Mouse (Mus musculus) small intestine, adult 2 months (tissue): ENCODE results near the gene Gapvd1. TPM values are rescaled to one million over a fixed set of nuclear protein-coding genes. Genes with fewer than 3 reads are reported as not detected.

Source experiments
- H3K27ac ChIP-seq: fragments of 200-500 bp; 2 replicates; pipeline ENCODE4 v1.5.1; 2012; ENCODE audit warnings: low read depth, low read length, control low read depth, inconsistent platforms; ENCODE audit not compliant: insufficient read depth
- H3K27me3 ChIP-seq: fragments of 200-500 bp; 2 replicates; pipeline ENCODE4 v1.6.1; 2012; ENCODE audit warnings: mild to moderate bottlenecking, moderate library complexity, low read length, inconsistent platforms; ENCODE audit not compliant: control insufficient read depth, insufficient read depth
- H3K36me3 ChIP-seq: fragments of 200-500 bp; 2 replicates; pipeline ENCODE4 v1.6.1; 2012; ENCODE audit warnings: mild to moderate bottlenecking, low read length, control low read depth, inconsistent platforms; ENCODE audit not compliant: control insufficient read depth, insufficient read depth
- H3K4me1 ChIP-seq: fragments of 200-500 bp; 2 replicates; pipeline ENCODE4 v1.6.1; 2012; ENCODE audit warnings: low read length, inconsistent platforms, mixed read lengths; ENCODE audit not compliant: control insufficient read depth, insufficient read depth, insufficient read length
- H3K4me3 ChIP-seq: fragments of 200-500 bp; 2 replicates; pipeline ENCODE4 v1.5.1; 2012; ENCODE audit warnings: low read depth, mild to moderate bottlenecking, control low read depth, inconsistent platforms, low read length, moderate library complexity
- CTCF ChIP-seq: fragments of 200-500 bp; IDR thresholded peaks from 2 replicates; pipeline ENCODE4 v1.5.1; 2012; ENCODE audit warnings: low read depth, mild to moderate bottlenecking, control low read depth, inconsistent platforms, low read length, moderate library complexity, mixed read lengths; ENCODE audit not compliant: insufficient replicate concordance, insufficient read length; ENCODE audit errors: extremely low read depth
- POLR2A ChIP-seq: fragments of 200-500 bp; IDR thresholded peaks from 2 replicates; pipeline ENCODE4 v1.6.1; 2012; ENCODE audit warnings: low read depth, mild to moderate bottlenecking, control low read depth, inconsistent platforms, low read length, moderate library complexity
- WGBS: fragments of 180-500 bp; shearing (Covaris S2); methylation state at CpG from one replicate; pipeline ENCODE4 v1.1.7; 2018; 5-methylcytosine and 5-hydroxymethylcytosine counted together
- polyA plus RNA-seq: library from polyadenylated mRNA; depleted of rRNA; stranded (reverse); fragments of >200 nt; gene quantifications from 2 replicates; pipeline ENCODE4 v1.2.3, GENCODE M21; 2012

Gapvd1 gene
- polyA plus RNA-seq, 1 experiment = 7.3 TPM

- TF ChIP-seq POLR2A (no peak), CTCF (peak; percentile 32; the same call in 1 of the 2 replicates)
- Histone ChIP-seq H3K27me3 (no peaks in the 10 kb centered on the region), H3K4me1 (0 out of 2 replicates have a peak, but pooled peaks cover 4% of the 10 kb centered on the region), H3K36me3 (peaks cover 7% of the 10 kb centered on the region), H3K27ac (no peak overlapping the region), H3K4me3 (peak overlapping the region; percentile 65)
- 20% methylated on average over 31 of the region's 31 CpGs for WGBS
Observed at GRCm38 (mm10) chr2:34671385-34672026, 83.5 kb downstream of the Gapvd1 start.

- Histone ChIP-seq H3K27me3 (no peaks in the 10 kb centered on the region), H3K4me1 (0 out of 2 replicates have a peak, but pooled peaks cover 4% of the 10 kb centered on the region), H3K36me3 (peaks cover 4% of the 10 kb centered on the region), H3K27ac (no peak overlapping the region), H3K4me3 (no peak overlapping the region)
- 73% methylated on average over 6 of the region's 6 CpGs for WGBS
- TF ChIP-seq CTCF (no peak), POLR2A (no peak)
Observed at GRCm38 (mm10) chr2:34670470-34670869, 84.6 kb downstream of the Gapvd1 start.

- no peak overlapping the region for H3K27ac ChIP-seq
- 0 out of 2 replicates have a peak, but pooled peaks cover 4% of the 10 kb centered on the region for H3K4me1 ChIP-seq
- no peaks in the 10 kb centered on the region for H3K27me3 ChIP-seq
- 45% methylated on average over 8 of the region's 8 CpGs for WGBS
- no peak overlapping the region for H3K4me3 ChIP-seq
- TF ChIP-seq POLR2A (no peak), CTCF (no peak)
- no peaks in the 10 kb centered on the region for H3K36me3 ChIP-seq
Observed at GRCm38 (mm10) chr2:34669203-34669746, 85.8 kb downstream of the Gapvd1 start.

- no peaks in the 10 kb centered on the region for H3K27me3 ChIP-seq
- H3K4me1 ChIP-seq = 0 out of 2 replicates have a peak, but pooled peaks cover 4% of the 10 kb centered on the region
- H3K4me3 ChIP-seq = no peak overlapping the region
- no peak overlapping the region for H3K27ac ChIP-seq
- no peak for TF ChIP-seq CTCF
- no peak for TF ChIP-seq POLR2A
- H3K36me3 ChIP-seq = no peaks in the 10 kb centered on the region
- WGBS = 21% methylated on average over 17 of the region's 17 CpGs
Observed at GRCm38 (mm10) chr2:34668440-34669191, 86.4 kb downstream of the Gapvd1 start.

- 78% methylated on average over 10 of the region's 10 CpGs for WGBS
- H3K4me1 ChIP-seq = 0 out of 2 replicates have a peak, but pooled peaks cover 4% of the 10 kb centered on the region
- H3K27ac ChIP-seq = no peak overlapping the region
- TF ChIP-seq CTCF (no peak), POLR2A (no peak)
- no peaks in the 10 kb centered on the region for H3K36me3 ChIP-seq
- no peak overlapping the region for H3K4me3 ChIP-seq
- no peaks in the 10 kb centered on the region for H3K27me3 ChIP-seq
Observed at GRCm38 (mm10) chr2:34667820-34668219, 87.2 kb downstream of the Gapvd1 start.

- WGBS = 51% methylated on average over 11 of the region's 11 CpGs
- H3K36me3 ChIP-seq = no peaks in the 10 kb centered on the region
- no peak overlapping the region for H3K27ac ChIP-seq
- H3K4me1 ChIP-seq = 0 out of 2 replicates have a peak, but pooled peaks cover 6% of the 10 kb centered on the region
- no peak overlapping the region for H3K4me3 ChIP-seq
- no peak for TF ChIP-seq CTCF
- no peak for TF ChIP-seq POLR2A
- peaks cover 3% of the 10 kb centered on the region; the same call in 1 of the 2 replicates for H3K27me3 ChIP-seq
Observed at GRCm38 (mm10) chr2:34647410-34647809, 107.6 kb downstream of the Gapvd1 start.

- Histone ChIP-seq H3K4me1 (0 out of 2 replicates have a peak, but pooled peaks cover 6% of the 10 kb centered on the region), H3K27me3 (peaks cover 3% of the 10 kb centered on the region; the same call in 1 of the 2 replicates), H3K27ac (no peak overlapping the region), H3K36me3 (no peaks in the 10 kb centered on the region), H3K4me3 (no peak overlapping the region; the same call in 1 of the 2 replicates)
- 8% methylated on average over 5 of the region's 5 CpGs for WGBS
- no peak for TF ChIP-seq POLR2A
- TF ChIP-seq CTCF = no peak
Observed at GRCm38 (mm10) chr2:34646541-34646865, 108.5 kb downstream of the Gapvd1 start.
